Mouse (Mus musculus) bone marrow, adult 2 months (tissue): ENCODE measurements at regions not wholly inside any gene's neighbourhood (a gene's known extent, or its start where the extent isn't known, plus 50 kb on each side); places are given as distances from the start of the nearest gene placed in this dataset.

Experiments used
- H3K27ac ChIP-seq: fragments of 200-500 bp; 2 replicates; pipeline ENCODE4 v1.5.1; 2012; ENCODE audit warnings: low read depth, mild to moderate bottlenecking, control low read depth, inconsistent platforms, low read length; ENCODE audit not compliant: control insufficient read depth, poor library complexity, insufficient read depth
- H3K4me1 ChIP-seq: fragments of 200-500 bp; 2 replicates; pipeline ENCODE4 v1.6.1; 2011; ENCODE audit warnings: low read length; ENCODE audit not compliant: control insufficient read depth, insufficient read depth
- H3K4me3 ChIP-seq: fragments of 200-500 bp; replicated peaks from 2 replicates; pipeline ENCODE3; 2011; ENCODE audit warnings: mild to moderate bottlenecking, low read depth, low read length, control low read depth; ENCODE audit not compliant: control insufficient read depth
- CTCF ChIP-seq: fragments of 200-500 bp; IDR thresholded peaks from 2 replicates; pipeline ENCODE4 v1.5.1; 2011; ENCODE audit warnings: low read length, control low read depth; ENCODE audit not compliant: control insufficient read depth, insufficient read depth
- POLR2A ChIP-seq: fragments of 200-500 bp; IDR thresholded peaks from 2 replicates; pipeline ENCODE4 v1.6.1; 2011; ENCODE audit warnings: low read depth, mild to moderate bottlenecking, control low read depth, low read length, borderline replicate concordance; ENCODE audit not compliant: control insufficient read depth
- WGBS: fragments of 180-500 bp; shearing (Covaris S2); methylation state at CpG from one replicate; pipeline ENCODE4 v1.1.7; 2018; 5-methylcytosine and 5-hydroxymethylcytosine counted together

DNA sequence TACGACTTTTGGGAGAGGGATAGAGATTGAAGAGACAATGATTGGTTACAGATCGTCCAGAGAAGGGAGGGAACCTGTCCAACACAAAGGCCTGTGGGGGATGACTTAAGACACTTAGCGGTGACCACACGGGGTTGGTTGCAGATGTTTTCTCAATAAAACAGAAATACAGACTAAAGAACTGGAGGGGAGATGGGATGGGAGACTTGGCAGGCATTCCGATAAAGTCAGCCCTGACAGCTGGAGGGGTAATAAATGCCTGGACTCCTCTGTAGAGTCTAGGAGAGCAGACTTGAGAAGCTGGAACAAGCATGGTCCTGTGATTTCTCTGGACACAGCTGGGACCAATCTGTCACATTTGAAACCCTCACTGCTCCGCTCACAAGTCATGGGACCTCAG is 227.3 kb upstream of the Klf3 start:
- Histone ChIP-seq H3K4me1 (no peaks in the 10 kb centered on the region; the same call in 1 of the 2 replicates), H3K27ac (no peak overlapping the region), H3K4me3 (no peak overlapping the region)
- 83% methylated on average over 6 of the region's 6 CpGs for WGBS
- TF ChIP-seq CTCF (no peak), POLR2A (no peak)

DNA sequence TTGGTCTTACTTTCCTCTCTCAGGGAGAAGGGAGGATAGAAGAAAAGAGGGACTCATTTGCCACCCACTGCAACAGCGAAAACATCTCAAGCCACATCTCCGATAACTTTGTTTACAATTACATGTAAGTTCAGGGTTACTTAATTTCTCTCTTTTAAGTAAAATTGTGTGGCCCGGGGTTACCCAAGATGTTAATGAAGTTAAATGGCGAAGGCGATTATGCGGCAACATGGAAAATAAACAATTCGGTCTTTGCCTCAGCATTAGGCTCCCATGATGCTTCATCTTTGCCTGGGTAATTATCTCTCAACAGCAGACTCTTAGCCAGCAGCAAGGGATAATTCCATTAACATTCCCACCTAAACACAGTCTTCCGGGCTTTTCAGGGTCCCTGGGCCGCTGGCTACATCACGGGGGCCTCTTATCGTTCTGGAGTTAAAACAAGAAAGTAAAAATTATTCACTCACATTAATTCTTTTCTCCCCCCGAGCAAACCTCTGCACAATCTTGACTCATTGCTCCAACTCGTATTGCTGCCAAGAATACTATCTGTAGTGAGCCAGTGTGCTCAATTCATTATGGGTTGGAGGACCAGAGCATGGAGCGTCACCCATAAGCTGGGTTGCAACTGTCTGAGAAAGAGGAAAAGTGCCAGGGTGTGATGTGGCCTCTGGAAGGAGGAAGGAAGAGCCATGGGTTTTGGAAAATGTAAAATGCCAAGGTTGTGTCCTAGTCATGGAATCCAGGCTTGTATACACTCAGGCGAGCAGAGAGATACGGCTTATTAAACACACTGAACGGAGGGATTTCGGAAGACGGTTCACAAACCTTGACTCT is 226.5 kb upstream of the Klf3 start:
- H3K27ac ChIP-seq = no peak overlapping the region
- TF ChIP-seq POLR2A (no peak), CTCF (no peak)
- H3K4me3 ChIP-seq = no peak overlapping the region
- H3K4me1 ChIP-seq = no peaks in the 10 kb centered on the region; the same call in 1 of the 2 replicates
- WGBS = 87% methylated on average over 19 of the region's 19 CpGs

DNA sequence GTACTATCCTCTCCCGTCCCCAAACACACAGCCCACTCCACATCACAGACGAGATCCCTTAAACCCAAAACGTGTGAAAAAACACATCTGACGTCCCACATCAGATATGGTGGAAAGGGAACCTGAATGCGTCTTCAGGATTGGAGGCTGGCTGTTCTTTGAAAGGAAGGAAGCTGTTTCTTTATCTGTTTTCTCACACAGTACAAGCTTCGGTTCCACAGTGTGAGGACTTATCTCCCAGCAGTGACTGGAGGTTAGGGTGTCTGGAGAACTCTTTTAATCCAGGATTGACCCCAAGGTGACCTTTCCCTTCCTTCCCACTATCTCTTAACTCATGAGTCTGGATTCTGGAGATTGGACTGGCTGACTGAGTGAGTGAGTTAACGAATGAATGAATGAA is 225.8 kb upstream of the Klf3 start:
- TF ChIP-seq POLR2A = no peak
- TF ChIP-seq CTCF = no peak
- WGBS = 56% methylated on average over 7 of the region's 7 CpGs
- Histone ChIP-seq H3K4me1 (no peaks in the 10 kb centered on the region; the same call in 1 of the 2 replicates), H3K4me3 (no peak overlapping the region), H3K27ac (no peak overlapping the region)

DNA sequence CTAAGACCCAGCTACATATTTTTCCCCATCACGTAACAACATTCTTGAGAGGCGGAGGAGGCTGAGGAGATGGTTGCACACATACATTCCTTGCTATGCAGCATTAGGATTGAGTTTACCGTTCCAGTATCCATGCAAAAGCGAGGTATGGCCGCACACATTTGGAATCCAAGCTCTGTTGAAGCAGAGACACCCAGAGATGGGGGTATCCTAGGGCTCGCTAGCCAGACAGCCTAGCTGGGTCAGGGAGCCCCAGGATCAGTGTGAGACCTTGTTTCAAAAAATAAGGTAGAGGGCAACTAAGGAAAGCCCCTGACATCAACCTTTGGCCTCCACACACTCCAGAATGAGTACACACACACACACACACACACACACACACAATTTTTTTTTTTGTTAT is 224.7 kb upstream of the Klf3 start:
- TF ChIP-seq POLR2A = no peak
- no peak for TF ChIP-seq CTCF
- Histone ChIP-seq H3K27ac (no peak overlapping the region), H3K4me3 (no peak overlapping the region), H3K4me1 (no peaks in the 10 kb centered on the region; the same call in 1 of the 2 replicates)
- WGBS = 89% methylated on average over 6 of the region's 6 CpGs

DNA sequence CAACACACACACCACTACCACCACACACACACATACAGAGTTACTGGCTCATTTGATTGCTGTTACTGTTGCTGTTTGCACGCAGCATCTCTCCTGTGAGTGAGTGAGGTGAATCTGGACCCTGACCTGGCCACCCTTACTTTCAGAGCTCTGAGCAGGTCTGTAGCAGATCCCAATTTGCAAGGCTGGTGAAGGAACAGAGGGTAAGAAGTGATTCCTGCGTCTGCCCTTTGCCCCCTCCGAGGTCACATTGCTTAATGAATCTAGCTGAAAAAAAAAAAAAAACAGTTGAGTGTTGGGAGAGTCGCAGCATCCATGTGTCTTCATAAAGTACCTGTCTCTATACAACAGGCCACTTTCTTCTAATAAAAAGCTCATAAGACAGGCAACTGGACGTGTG is 224.1 kb upstream of the Klf3 start:
- whole genome bisulfite sequencing = 66% methylated on average over 5 of the region's 5 CpGs
- no peak for TF ChIP-seq CTCF
- TF ChIP-seq POLR2A = no peak
- Histone ChIP-seq H3K4me1 (no peaks in the 10 kb centered on the region; the same call in 1 of the 2 replicates), H3K4me3 (no peak overlapping the region), H3K27ac (no peak overlapping the region)

DNA sequence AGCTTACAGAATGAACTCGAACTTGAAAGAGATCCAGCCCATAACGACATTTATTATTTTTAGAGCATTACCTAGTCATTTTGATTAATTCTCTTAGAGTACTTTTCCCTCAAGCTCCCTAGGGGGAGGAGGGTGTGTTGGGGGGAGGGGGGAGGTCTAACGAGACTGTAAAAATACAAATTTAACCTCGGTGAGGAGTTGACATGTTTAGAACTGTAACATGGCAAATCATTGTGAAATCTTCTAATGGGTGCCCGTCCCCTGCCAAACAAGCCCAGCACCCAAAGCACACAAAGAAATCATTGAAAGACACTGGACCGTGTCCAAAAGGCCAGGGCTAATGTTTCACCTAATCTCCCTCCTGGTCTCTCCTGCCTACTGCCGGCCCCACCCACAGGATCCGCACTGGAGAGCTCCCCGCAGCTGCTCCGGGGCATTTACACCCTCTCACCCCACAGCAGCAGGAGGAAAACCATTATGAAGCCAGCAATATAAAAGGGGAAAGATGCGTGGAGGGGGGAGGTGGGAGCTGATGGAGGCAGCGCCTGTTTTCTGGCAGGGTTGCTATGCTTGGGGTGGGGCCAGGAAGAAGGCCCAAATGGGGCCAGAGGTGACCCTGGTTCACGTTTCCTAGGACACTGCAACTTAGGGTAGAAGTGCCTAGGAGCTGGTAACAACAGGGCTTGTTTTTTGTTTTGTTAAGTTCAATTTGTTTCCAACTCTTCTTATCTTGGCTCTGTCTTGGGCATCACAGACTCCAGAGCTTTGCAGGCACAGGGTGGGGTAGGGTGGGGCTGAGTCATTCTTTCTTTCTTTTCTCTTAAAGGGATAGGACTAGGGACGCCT is 223.5 kb upstream of the Klf3 start:
- Histone ChIP-seq H3K4me3 (no peak overlapping the region), H3K4me1 (no peaks in the 10 kb centered on the region; the same call in 1 of the 2 replicates), H3K27ac (peak overlapping the region; percentile 69)
- 9% methylated on average over 14 of the region's 14 CpGs for WGBS
- TF ChIP-seq POLR2A (no peak), CTCF (no peak)

DNA sequence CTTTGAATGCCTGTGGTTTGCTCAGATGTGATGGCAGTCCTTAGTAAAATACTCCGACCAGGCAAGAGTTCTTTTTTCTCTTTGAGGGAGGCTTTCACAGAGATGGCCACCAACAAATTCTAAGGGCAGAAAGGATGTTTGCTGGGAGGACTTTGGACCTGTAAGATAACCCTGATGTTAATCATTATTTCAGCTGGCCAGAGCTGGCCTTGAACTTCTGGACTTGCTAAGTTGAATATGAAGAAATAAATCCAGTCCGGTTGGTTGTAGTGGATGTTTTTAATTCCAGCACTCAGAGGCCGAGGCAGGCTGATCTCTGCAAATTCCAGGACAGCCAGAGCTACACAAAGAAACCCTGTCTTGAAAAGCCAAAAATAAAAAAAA is 222.9 kb upstream of the Klf3 start:
- no peak overlapping the region for H3K4me3 ChIP-seq
- no peak overlapping the region for H3K27ac ChIP-seq
- TF ChIP-seq CTCF (no peak), POLR2A (no peak)
- no peaks in the 10 kb centered on the region; the same call in 1 of the 2 replicates for H3K4me1 ChIP-seq
- 68% methylated on average over 3 of the region's 3 CpGs for WGBS

DNA sequence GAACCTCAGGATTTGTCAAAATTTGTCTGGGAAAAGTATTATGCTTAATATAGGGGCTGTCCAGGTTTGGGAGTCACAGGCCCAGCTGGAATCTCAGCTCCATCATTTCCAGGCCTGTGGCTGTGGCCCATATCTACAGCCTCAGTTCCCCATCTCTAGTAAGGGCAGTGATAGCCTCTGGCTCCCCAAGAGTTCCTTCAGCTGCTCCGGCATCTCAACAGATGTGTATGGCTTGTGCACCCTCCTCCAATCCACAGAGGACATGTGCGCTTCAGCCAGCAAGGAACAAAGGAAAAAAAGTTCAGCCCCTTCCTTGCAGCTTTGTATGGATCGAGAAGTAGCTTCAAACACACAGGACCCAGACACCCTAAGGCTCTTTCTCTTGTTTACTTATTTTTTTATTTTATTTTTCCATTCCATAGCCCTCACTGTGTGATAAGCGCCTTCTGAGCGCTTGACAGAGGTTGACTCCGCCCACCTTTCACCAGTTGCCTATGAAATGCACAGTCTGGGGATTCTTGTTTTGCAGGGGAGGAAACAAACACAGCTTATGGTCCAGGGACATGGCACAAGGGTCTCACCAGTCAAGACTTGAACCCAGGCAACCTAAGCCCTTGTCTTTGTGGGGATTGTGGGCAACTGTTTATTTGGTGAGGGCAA is 222.3 kb upstream of the Klf3 start:
- Histone ChIP-seq H3K27ac (peak overlapping the region; percentile 47), H3K4me1 (no peaks in the 10 kb centered on the region; the same call in 1 of the 2 replicates), H3K4me3 (no peak overlapping the region)
- 70% methylated on average over 6 of the region's 6 CpGs for WGBS
- TF ChIP-seq CTCF (no peak), POLR2A (no peak)
